Mouse (Mus musculus) heart, adult 2 months (tissue): ENCODE data around the gene Tpk1. TPM values are rescaled to one million over a fixed set of nuclear protein-coding genes. Genes with fewer than 3 reads are reported as not detected.

ENCODE experiments used
- DNase-seq, 2 experiments: peaks; one replicate each; pipeline ENCODE4 v3.0.0; 2021
- H3K27ac ChIP-seq: fragments of 200-600 bp; 2 replicates; pipeline ENCODE4 v1.8.1; 2022
- H3K27me3 ChIP-seq: fragments of 200-500 bp; 2 replicates; pipeline ENCODE4 v1.6.1; 2012; ENCODE audit warnings: mild to moderate bottlenecking, low read length, inconsistent platforms, mixed read lengths; ENCODE audit not compliant: control insufficient read depth, insufficient read depth
- H3K36me3 ChIP-seq: fragments of 200-500 bp; 2 replicates; pipeline ENCODE4 v1.6.1; 2012; ENCODE audit warnings: low read length, inconsistent platforms; ENCODE audit not compliant: control insufficient read depth, insufficient read depth
- H3K4me1 ChIP-seq: fragments of 200-500 bp; 2 replicates; pipeline ENCODE4 v1.6.1; 2011; ENCODE audit warnings: low read length; ENCODE audit not compliant: control insufficient read depth, insufficient read depth
- H3K4me3 ChIP-seq: fragments of 200-600 bp; 2 replicates; pipeline ENCODE4 v1.8.1; 2022
- H3K79me2 ChIP-seq: fragments of 200-500 bp; replicated peaks from 2 replicates; pipeline ENCODE4 v1.6.1; 2012; ENCODE audit warnings: mild to moderate bottlenecking, inconsistent platforms, low read length, moderate library complexity, mixed read lengths; ENCODE audit not compliant: control insufficient read depth, insufficient read depth
- H3K9ac ChIP-seq: fragments of 200-500 bp; 2 replicates; pipeline ENCODE4 v1.6.1; 2012; ENCODE audit warnings: low read depth, mild to moderate bottlenecking, control low read depth, inconsistent platforms, low read length, mixed read lengths
- CTCF ChIP-seq: fragments of 200-600 bp; IDR thresholded peaks from 2 replicates; pipeline ENCODE4 v1.8.1; 2022; ENCODE audit warnings: antibody characterized with exemption, mild to moderate bottlenecking, moderate library complexity
- EP300 ChIP-seq: fragments of 200-500 bp; IDR thresholded peaks from 2 replicates; pipeline ENCODE4 v1.6.1; 2011; ENCODE audit warnings: low read depth, low read length, control low read depth; ENCODE audit not compliant: insufficient read depth
- POLR2A ChIP-seq: fragments of 200-500 bp; IDR thresholded peaks from 2 replicates; pipeline ENCODE4 v1.6.1; 2011; ENCODE audit warnings: mild to moderate bottlenecking, low read depth, low read length, control low read depth; ENCODE audit not compliant: insufficient read depth
- WGBS: fragments of 180-500 bp; shearing (Covaris S2); methylation state at CpG from one replicate; pipeline ENCODE4 v1.1.7; 2018; 5-methylcytosine and 5-hydroxymethylcytosine counted together
- intact Hi-C: fragments of 180-260 bp; cut with DNase I; formaldehyde crosslinking; loops from one replicate; pipeline ENCODE4 v1.15.1; 2025
- polyA plus RNA-seq: library from polyadenylated mRNA; depleted of rRNA; stranded (reverse); fragments of >200 nt; gene quantifications from 2 replicates; pipeline ENCODE4 v1.2.3, GENCODE M21; 2012
- total RNA-seq, 2 experiments: library from RNA; stranded (reverse); gene quantifications; 2 replicates each; pipeline ENCODE4 v1.2.3; 2021

Tpk1 gene
- total and polyA plus RNA-seq, 3 experiments = 1.4 to 5.4 (median 1.9) TPM

GRCm38 (mm10) chr6:43546537-43546936 is 119.5 kb downstream of the Tpk1 start:
- no peaks in the 10 kb centered on the region for H3K79me2 ChIP-seq
- H3K9ac ChIP-seq = no peak overlapping the region
- 54% methylated on average over 1 of the region's 1 CpGs for WGBS
- TF ChIP-seq CTCF (no peak), POLR2A (no peak), EP300 (no peak)
- H3K4me3 ChIP-seq = no peak overlapping the region
- no peaks in the 10 kb centered on the region for H3K36me3 ChIP-seq
- H3K27ac ChIP-seq = peak overlapping the region; percentile 32; the same call in 1 of the 2 replicates
- no peaks in the 10 kb centered on the region for H3K27me3 ChIP-seq
- no peaks in the 10 kb centered on the region for H3K4me1 ChIP-seq
- intact Hi-C loops = no loop called here
- no peak for DNase-seq

DNA sequence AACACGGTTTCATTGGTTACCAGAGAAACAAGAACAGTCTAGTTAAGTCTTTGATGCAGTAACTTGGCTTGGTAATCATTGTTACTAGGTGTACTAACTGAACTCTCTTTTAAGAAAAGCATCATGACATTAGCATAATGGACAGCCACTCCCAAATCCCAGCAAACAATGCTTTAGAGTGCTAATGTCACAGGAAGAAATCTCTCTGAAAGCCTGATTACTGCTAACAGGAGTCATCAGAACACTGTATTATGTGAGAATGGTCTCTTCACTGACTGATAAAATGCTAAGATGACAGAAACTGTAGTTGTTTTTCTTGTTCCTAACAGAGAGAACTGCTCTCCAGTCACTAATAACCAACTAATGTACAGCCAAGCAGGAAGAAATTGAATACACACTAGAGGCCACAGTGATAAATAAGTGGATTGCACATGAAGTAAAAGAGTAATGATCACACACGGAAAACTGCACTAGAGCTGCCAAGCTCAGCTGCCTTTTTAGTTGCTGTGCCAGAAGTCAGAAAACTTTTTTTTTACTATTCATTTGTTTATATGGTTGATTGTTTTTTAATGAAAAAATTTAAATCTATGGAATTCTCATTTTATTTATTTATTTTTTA is 128.7 kb downstream of the Tpk1 start:
- no peak overlapping the region for H3K27ac ChIP-seq
- H3K79me2 ChIP-seq = no peaks in the 10 kb centered on the region
- H3K27me3 ChIP-seq = no peaks in the 10 kb centered on the region
- no peak overlapping the region for H3K9ac ChIP-seq
- no peaks in the 10 kb centered on the region for H3K36me3 ChIP-seq
- no peaks in the 10 kb centered on the region for H3K4me1 ChIP-seq
- 62% methylated on average over 2 of the region's 2 CpGs for WGBS
- no peak overlapping the region for H3K4me3 ChIP-seq
- TF ChIP-seq EP300 = no peak
- DNase-seq = no peak
- intact Hi-C loops = no loop called here

GRCm38 (mm10) chr6:43535459-43535858 is 130.6 kb downstream of the Tpk1 start:
- intact Hi-C loops = no loop called here
- 80% methylated on average over 2 of the region's 2 CpGs for WGBS
- no peak for TF ChIP-seq POLR2A
- TF ChIP-seq EP300 = no peak
- no peak for TF ChIP-seq CTCF
- no peak overlapping the region for H3K9ac ChIP-seq
- DNase-seq = no peak
- no peak overlapping the region for H3K4me3 ChIP-seq
- H3K27me3 ChIP-seq = no peaks in the 10 kb centered on the region
- no peaks in the 10 kb centered on the region for H3K36me3 ChIP-seq
- H3K27ac ChIP-seq = no peak overlapping the region
- H3K4me1 ChIP-seq = no peaks in the 10 kb centered on the region
- H3K79me2 ChIP-seq = no peaks in the 10 kb centered on the region

DNA sequence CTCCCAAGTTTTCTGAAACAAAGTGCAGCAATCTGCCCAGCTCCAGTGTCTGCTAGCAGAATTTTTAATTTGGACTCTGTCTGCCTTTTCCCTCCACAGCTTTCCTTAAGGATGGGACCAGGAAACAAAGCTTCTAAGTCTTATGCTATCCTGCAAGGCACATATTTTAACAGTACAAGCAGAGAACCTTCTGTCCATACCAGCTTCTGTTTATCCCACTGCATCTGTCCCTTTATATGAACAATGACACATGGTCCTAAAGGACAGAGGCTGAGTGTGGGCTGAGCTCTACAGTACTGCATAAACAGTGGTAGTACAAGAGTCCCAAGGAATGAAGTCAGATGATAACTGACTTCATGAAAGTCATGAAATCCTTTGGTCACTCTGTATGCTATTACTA is 132.8 kb downstream of the Tpk1 start:
- Histone ChIP-seq H3K79me2 (no peaks in the 10 kb centered on the region), H3K36me3 (no peaks in the 10 kb centered on the region), H3K27ac (no peak overlapping the region), H3K27me3 (no peaks in the 10 kb centered on the region), H3K9ac (no peak overlapping the region), H3K4me3 (no peak overlapping the region), H3K4me1 (no peaks in the 10 kb centered on the region)
- TF ChIP-seq CTCF = no peak
- no peak for TF ChIP-seq EP300
- no peak for TF ChIP-seq POLR2A
- DNase-seq = no peak
- intact Hi-C loops = no loop called here

DNA sequence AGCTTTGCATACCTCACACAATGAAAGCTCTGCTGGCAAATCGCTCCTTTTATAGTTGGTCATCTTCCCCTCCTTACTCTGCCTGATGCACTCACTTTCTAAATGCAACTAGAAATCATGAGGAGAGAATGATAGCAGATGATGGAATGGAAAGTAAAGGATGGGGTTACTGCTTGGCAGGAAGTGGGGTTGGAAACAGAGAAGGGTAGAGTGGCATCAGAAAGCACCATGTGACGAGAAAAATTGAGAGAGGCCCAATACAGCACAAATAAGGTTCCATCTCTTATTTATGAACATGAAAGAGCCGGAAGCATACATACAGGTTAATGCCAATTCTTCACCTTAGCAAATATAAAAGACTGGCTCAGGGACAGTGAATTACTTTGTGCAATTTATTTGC is 133.3 kb downstream of the Tpk1 start:
- 91% methylated on average over 3 of the region's 3 CpGs for WGBS
- no peak overlapping the region for H3K9ac ChIP-seq

GRCm38 (mm10) chr6:43531996-43532395 is 134.1 kb downstream of the Tpk1 start:
- no peak for DNase-seq
- no peak overlapping the region for H3K27ac ChIP-seq
- H3K4me1 ChIP-seq = no peaks in the 10 kb centered on the region
- H3K4me3 ChIP-seq = no peak overlapping the region
- no peaks in the 10 kb centered on the region for H3K79me2 ChIP-seq
- H3K36me3 ChIP-seq = no peaks in the 10 kb centered on the region
- TF ChIP-seq CTCF (no peak), POLR2A (no peak), EP300 (no peak)
- intact Hi-C loops = no loop called here
- no peaks in the 10 kb centered on the region for H3K27me3 ChIP-seq
- no peak overlapping the region for H3K9ac ChIP-seq

More for the DNA sequence above, 133.3 kb downstream of the Tpk1 start:
- H3K79me2 ChIP-seq = no peaks in the 10 kb centered on the region
- intact Hi-C loops = no loop called here
- H3K4me1 ChIP-seq = no peaks in the 10 kb centered on the region
- H3K4me3 ChIP-seq = no peak overlapping the region
- H3K27ac ChIP-seq = no peak overlapping the region
- DNase-seq = no peak
- TF ChIP-seq POLR2A (no peak), CTCF (no peak), EP300 (no peak)
- no peaks in the 10 kb centered on the region for H3K27me3 ChIP-seq
- H3K36me3 ChIP-seq = no peaks in the 10 kb centered on the region
